18 mouse cellular contexts compared by ENCODE assay signal in genomic region chr2:149982466-149982865, GRCm38 (mm10).
DNase-seq lines count a peak whose midpoint lies in the region; ATAC-seq and TF ChIP-seq lines count a peak whose summit lies in the region.
"Had no signal": no experiment of that assay in that cellular context is flagged by ENCODE, and none has a peak within 500 bp of the region (broad histone marks: within the 10 kb centered on the region; RNA-seq: fewer than 3 reads in every experiment).

No protein-coding gene starts in this region.

- H3K4me1 ChIP-seq in ES-Bruce4 (ENCODE audit: control insufficient read depth, insufficient read depth, low read length) (peaks cover 2% of the 10 kb centered on the region), ES-E14 (ENCODE audit: control insufficient read depth in 2 of 2, insufficient read depth in 2 of 2, low read length in 2 of 2, poor library complexity in 1 of 2) (peaks cover 11 to 13% of the 10 kb centered on the region in 2 experiments)
- no peaks in the 10 kb centered on the region for H3K4me1 ChIP-seq in forebrain, embryonic 14.5 days (ENCODE audit: control insufficient read depth, insufficient read depth, low read length)
- H3K4me1 ChIP-seq: embryonic facial prominence, embryonic 10.5 days; embryonic facial prominence, embryonic 12.5 days; forebrain, embryonic 13.5 days had no signal

- no peak overlapping the region for H3K4me3 ChIP-seq in ES-Bruce4 (ENCODE audit: low read depth, low read length)
- peak overlapping the region; percentile 5 to 19; a peak in 3 of 4 replicates for H3K4me3 ChIP-seq in ES-E14 (ENCODE audit: insufficient read depth in 1 of 2, low read depth in 1 of 2, low read length in 2 of 2, poor library complexity in 1 of 2, severe bottlenecking in 1 of 2)
- H3K4me3 ChIP-seq in forebrain, embryonic 14.5 days (ENCODE audit: low read depth, low read length), result no peak overlapping the region
- H3K4me3 ChIP-seq: embryonic facial prominence, embryonic 10.5 days; embryonic facial prominence, embryonic 12.5 days; forebrain, embryonic 13.5 days had no signal

- TF ChIP-seq EP300 in ES-Bruce4 (IDR thresholded peaks at IDR 0.05; ENCODE audit: insufficient read depth, low read depth, low read length), result 0 out of 2 replicates have a peak, but pooled peaks have one; percentile 22

- ATAC-seq in forebrain, embryonic 14.5 days, result no peak
- ATAC-seq: activated CD4-positive, CD25-positive, alpha-beta regulatory T cell, adult 4 months; forebrain, embryonic 13.5 days; forebrain, embryonic 16.5 days had no signal

- H3K4me2 ChIP-seq in forebrain, embryonic 14.5 days (ENCODE audit: low read length), result no peak overlapping the region
- H3K4me2 ChIP-seq: embryonic facial prominence, embryonic 12.5 days; forebrain, embryonic 13.5 days had no signal

- H3K9me3 ChIP-seq in ES-Bruce4 (replicated peaks; ENCODE audit: control insufficient read depth, insufficient read depth, low read length, poor library complexity, severe bottlenecking) (0 out of 2 replicates have a peak, but pooled peaks cover 4% of the 10 kb centered on the region), ES-E14 (ENCODE audit: control insufficient read depth, insufficient read depth, low read depth, low read length) (no peaks in the 10 kb centered on the region)
- H3K9me3 ChIP-seq in forebrain, embryonic 14.5 days (replicated peaks; ENCODE audit: control insufficient read depth, low read length), result no peaks in the 10 kb centered on the region
- H3K9me3 ChIP-seq: embryonic facial prominence, embryonic 10.5 days; embryonic facial prominence, embryonic 12.5 days; forebrain, embryonic 13.5 days had no signal

- peak; percentile 27 for DNase-seq in ES-E14 (ENCODE audit: low read depth, low spot score)
- no peak for DNase-seq in thymus, postnatal 0 days (ENCODE audit: low spot score)
- no peak for DNase-seq in adrenal gland, adult 2 months
- no peak for DNase-seq in forebrain, embryonic 14.5 days (ENCODE audit: low spot score)
- DNase-seq: adrenal gland, postnatal 10 days; adrenal gland, postnatal 25 days; cerebellum, adult 11 months; cerebellum, adult 18-20 months; cerebellum, adult 8-10 months; cerebellum, adult 9-11 months; cerebellum, postnatal 14 days; cerebellum, postnatal 36 days had no signal

- TF ChIP-seq POLR2A in ES-Bruce4 (IDR thresholded peaks at IDR 0.05; ENCODE audit: insufficient read depth, low read length), result no peak

- H3K27ac ChIP-seq in ES-Bruce4 (ENCODE audit: insufficient read depth, low read length) (peak overlapping the region; percentile 98), ES-E14 (ENCODE audit: insufficient read depth, low read depth, low read length, poor library complexity, severe bottlenecking) (peak overlapping the region; percentile 78)
- H3K27ac ChIP-seq in forebrain, embryonic 14.5 days (ENCODE audit: low read depth, low read length), result no peak overlapping the region
- H3K27ac ChIP-seq: embryonic facial prominence, embryonic 10.5 days; embryonic facial prominence, embryonic 12.5 days; forebrain, embryonic 13.5 days had no signal

- peak overlapping the region; percentile 26; the same call in 1 of the 2 replicates for H3K9ac ChIP-seq in ES-Bruce4 (ENCODE audit: low read depth, poor library complexity, severe bottlenecking)
- H3K9ac ChIP-seq in ES-E14 (ENCODE audit: insufficient read depth, low read depth, low read length, poor library complexity, severe bottlenecking), result no peak overlapping the region
- H3K9ac ChIP-seq in forebrain, embryonic 14.5 days (ENCODE audit: low read length), result no peak overlapping the region
- H3K9ac ChIP-seq: embryonic facial prominence, embryonic 12.5 days; forebrain, embryonic 13.5 days had no signal

- TF ChIP-seq CTCF in ES-Bruce4 (IDR thresholded peaks at IDR 0.05; ENCODE audit: low read depth, low read length), result no peak

- in situ Hi-C loops in ES-E14 (cut with MboI; ENCODE audit: low sequenced_read_pairs in 2 of 2, unreplicated experiment in 2 of 2), result no loop called here

- no peaks in the 10 kb centered on the region for H3K27me3 ChIP-seq in ES-Bruce4 (ENCODE audit: control insufficient read depth, insufficient read depth, low read length, poor library complexity, severe bottlenecking)
- no peaks in the 10 kb centered on the region for H3K27me3 ChIP-seq in forebrain, embryonic 14.5 days (replicated peaks; ENCODE audit: control insufficient read depth, insufficient read depth, low read length)
- H3K27me3 ChIP-seq: embryonic facial prominence, embryonic 12.5 days; forebrain, embryonic 13.5 days had no signal

- no peaks in the 10 kb centered on the region for H3K36me3 ChIP-seq in ES-Bruce4 (ENCODE audit: control insufficient read depth, insufficient read depth, low read length, poor library complexity, severe bottlenecking)
- H3K36me3 ChIP-seq in ES-E14 (ENCODE audit: control insufficient read depth, insufficient read depth, low read length, poor library complexity, severe bottlenecking), result peaks cover 2% of the 10 kb centered on the region; the same call in 1 of the 2 replicates
- H3K36me3 ChIP-seq in forebrain, embryonic 14.5 days (ENCODE audit: control insufficient read depth, insufficient read depth, low read length), result no peaks in the 10 kb centered on the region
- H3K36me3 ChIP-seq: embryonic facial prominence, embryonic 10.5 days; embryonic facial prominence, embryonic 12.5 days had no signal

TF ChIP-seq in ES-E14, 5 proteins besides CTCF, POLR2A, EP300 and RAD21:
- peak; percentile 57; the same call in 1 of the 2 replicates for TF ChIP-seq CHD2 (IDR thresholded peaks at IDR 0.05; ENCODE audit: low read depth, low read length)
- TF ChIP-seq MAFK (IDR thresholded peaks at IDR 0.05; ENCODE audit: insufficient read depth, low read depth, low read length), result no peak

Comparison
In these comparisons a context has a peak if more than half of its experiments do, and no peak if none do; other contexts are left out.
1. H3K4me3 ChIP-seq: peak in ES-E14 (2 of 2); none in ES-Bruce4 (single experiment) and forebrain, embryonic 14.5 days (single experiment).